Mouse (Mus musculus): Measurements from ENCODE around the gene Prss37.

DNA sequence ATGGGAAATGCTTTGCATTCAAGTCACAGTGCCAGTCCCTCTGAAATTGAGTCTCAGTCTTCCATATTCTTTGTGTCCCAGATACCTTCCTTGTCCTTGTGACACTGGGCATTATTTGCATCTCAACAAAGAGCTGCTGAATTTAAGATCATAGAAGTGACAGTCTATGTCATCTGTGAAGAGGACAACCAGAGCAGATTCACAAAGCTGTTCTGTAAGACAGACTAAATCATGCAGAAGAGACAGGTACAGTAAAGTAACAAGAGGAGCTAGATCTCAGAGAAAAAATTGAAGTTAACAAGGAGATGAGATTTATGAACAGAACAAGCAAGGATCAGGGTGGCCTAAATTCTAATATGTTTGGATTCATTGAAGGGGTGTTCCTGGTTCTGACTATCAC lies 28.4 kb downstream of the Prss37 start, which contains the start of gene Tas2r137:
- TF ChIP-seq POLR2A (IDR thresholded peaks at IDR 0.05; ENCODE audit: borderline replicate concordance, extremely low read depth, low read depth, low read length), result no peak
- TF ChIP-seq CTCF (IDR thresholded peaks at IDR 0.05; ENCODE audit: insufficient read depth, low read length), result no peak
